Mouse (Mus musculus) stomach, postnatal 0 days (tissue): ENCODE data around the gene Uqcc3. TPM values are rescaled to one million over a fixed set of nuclear protein-coding genes. Genes with fewer than 3 reads are reported as not detected.
"Not testable (repeated sequence)": the region's sequence is repeated elsewhere in the genome, so short reads cannot be mapped to it uniquely, and the experiment has no call there.

ENCODE experiments used
- ATAC-seq: fragments of 200-750 bp; cut with Nextera tagmentation; 2 replicates; pipeline ENCODE4 v1.8.0; 2017; ENCODE audit not compliant: low FRiP score, low TSS enrichment
- DNase-seq: peaks from one replicate; pipeline ENCODE4 v3.0.0-alpha.2; 2016; ENCODE audit warnings: low spot score
- H3K27ac ChIP-seq: fragments of 300-500 bp; sonication (generic); replicated peaks from 2 replicates; pipeline ENCODE4 v1.5.1; 2014; ENCODE audit warnings: mild to moderate bottlenecking, control low read depth
- H3K27me3 ChIP-seq: fragments of 300-500 bp; sonication (generic); 2 replicates; pipeline ENCODE4 v1.6.1; 2014; ENCODE audit warnings: low read length; ENCODE audit not compliant: control insufficient read depth, insufficient read depth
- H3K36me3 ChIP-seq: fragments of 300-500 bp; sonication (generic); 2 replicates; pipeline ENCODE4 v1.6.1; 2014; ENCODE audit warnings: low read length, mixed read lengths; ENCODE audit not compliant: control insufficient read depth, insufficient read depth
- H3K4me1 ChIP-seq: fragments of 300-500 bp; sonication (generic); replicated peaks from 2 replicates; pipeline ENCODE4 v1.6.1; 2014; ENCODE audit warnings: antibody characterized with exemption; ENCODE audit not compliant: control insufficient read depth, insufficient read depth
- H3K4me2 ChIP-seq: fragments of 300-500 bp; sonication (generic); replicated peaks from 2 replicates; pipeline ENCODE4 v1.6.1; 2014; ENCODE audit warnings: low read depth, mild to moderate bottlenecking, control low read depth, moderate library complexity
- H3K4me3 ChIP-seq: fragments of 300-500 bp; sonication (generic); 2 replicates; pipeline ENCODE4 v1.5.1; 2014; ENCODE audit warnings: low read depth, low read length, control low read depth
- H3K9ac ChIP-seq: fragments of 300-500 bp; sonication (generic); 2 replicates; pipeline ENCODE4 v1.6.1; 2014; ENCODE audit warnings: mild to moderate bottlenecking, low read length, control low read depth, mixed read lengths
- H3K9me3 ChIP-seq: fragments of 300-500 bp; sonication (generic); 2 replicates; pipeline ENCODE4 v1.6.1; 2016; ENCODE audit warnings: low read length; ENCODE audit not compliant: control insufficient read depth
- CTCF ChIP-seq: IDR thresholded peaks from 2 replicates; pipeline ENCODE4 v1.5.1; 2016; ENCODE audit warnings: antibody characterized with exemption, low read depth, mild to moderate bottlenecking, moderate library complexity
- EP300 ChIP-seq: optimal IDR thresholded peaks from 2 replicates; pipeline ENCODE3; 2016; ENCODE audit warnings: antibody characterized with exemption
- WGBS: fragments of 180-500 bp; shearing (Covaris S2); extraction: QIAGEN DNeasy Blood & Tissue Kit; methylation state at CpG from one replicate; pipeline ENCODE4 v1.1.7; 2014; 5-methylcytosine and 5-hydroxymethylcytosine counted together
- polyA plus RNA-seq: library from polyadenylated mRNA; unstranded; fragments of >200 nt; fragmentation: Nextera tagmentation; extraction: Ambion mirVana; gene quantifications from 2 replicates; pipeline ENCODE4 v1.2.1, GENCODE M21; 2015

The Uqcc3 gene
- polyA plus RNA-seq, 1 experiment from 2014 or later = 85.2 TPM

- ATAC-seq (no peak), DNase-seq (peak; percentile 40)
- no peak for TF ChIP-seq EP300
- no peak for TF ChIP-seq CTCF
- Histone ChIP-seq H3K4me1 (0 out of 2 replicates have a peak, but pooled peaks cover 6% of the 10 kb centered on the region), H3K36me3 (peaks cover 27% of the 10 kb centered on the region), H3K4me3 (no peak overlapping the region), H3K9ac (no peak overlapping the region), H3K4me2 (no peak overlapping the region), H3K9me3 (no peaks in the 10 kb centered on the region), H3K27ac (peak overlapping the region; percentile 78), H3K27me3 (no peaks in the 10 kb centered on the region)
- WGBS = 73% methylated on average over 7 of the region's 7 CpGs
Observed at GRCm38 (mm10) chr19:8875031-8875430, 5.7 kb downstream of the Uqcc3 start.

DNA sequence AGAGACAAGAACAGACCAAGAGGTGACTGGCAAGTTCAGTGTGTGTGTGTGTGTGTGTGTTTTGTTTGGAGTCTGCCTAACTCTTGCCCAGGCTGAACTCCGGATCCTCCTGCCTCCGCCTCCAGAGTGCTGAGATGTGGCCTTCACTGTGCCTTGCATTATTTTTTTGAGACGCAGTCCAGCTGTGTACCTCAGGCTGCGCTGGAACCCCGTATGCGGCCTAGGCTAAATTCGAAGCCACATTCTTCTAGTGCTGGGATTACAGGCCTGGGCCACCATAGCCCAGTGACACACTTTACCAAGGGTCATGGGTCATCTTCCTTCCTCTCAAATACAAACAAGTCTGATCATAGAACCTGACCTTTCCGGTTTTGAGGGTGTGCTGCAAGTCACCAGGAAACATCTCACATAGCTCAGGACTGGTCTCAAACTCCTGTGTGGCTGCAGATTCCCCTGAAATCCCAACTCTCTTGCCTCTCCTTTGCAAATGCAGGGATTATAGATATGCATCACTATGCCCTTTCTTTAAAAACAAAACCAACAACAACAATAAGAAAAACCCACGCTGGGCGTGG is 8.4 kb downstream of the Uqcc3 start:
- no peak for TF ChIP-seq CTCF
- TF ChIP-seq EP300 = no peak
- DNase-seq (peak; percentile 33), ATAC-seq (peak; percentile 25)
- Histone ChIP-seq H3K4me3 (peak overlapping the region; percentile 98), H3K27me3 (no peaks in the 10 kb centered on the region), H3K36me3 (peaks cover 23% of the 10 kb centered on the region), H3K9me3 (no peaks in the 10 kb centered on the region), H3K4me1 (0 out of 2 replicates have a peak, but pooled peaks cover 6% of the 10 kb centered on the region), H3K9ac (peak overlapping the region; percentile 96), H3K27ac (peak overlapping the region; percentile 96), H3K4me2 (peak overlapping the region; percentile 93)
- 47% methylated on average over 10 of the region's 10 CpGs for WGBS

DNA sequence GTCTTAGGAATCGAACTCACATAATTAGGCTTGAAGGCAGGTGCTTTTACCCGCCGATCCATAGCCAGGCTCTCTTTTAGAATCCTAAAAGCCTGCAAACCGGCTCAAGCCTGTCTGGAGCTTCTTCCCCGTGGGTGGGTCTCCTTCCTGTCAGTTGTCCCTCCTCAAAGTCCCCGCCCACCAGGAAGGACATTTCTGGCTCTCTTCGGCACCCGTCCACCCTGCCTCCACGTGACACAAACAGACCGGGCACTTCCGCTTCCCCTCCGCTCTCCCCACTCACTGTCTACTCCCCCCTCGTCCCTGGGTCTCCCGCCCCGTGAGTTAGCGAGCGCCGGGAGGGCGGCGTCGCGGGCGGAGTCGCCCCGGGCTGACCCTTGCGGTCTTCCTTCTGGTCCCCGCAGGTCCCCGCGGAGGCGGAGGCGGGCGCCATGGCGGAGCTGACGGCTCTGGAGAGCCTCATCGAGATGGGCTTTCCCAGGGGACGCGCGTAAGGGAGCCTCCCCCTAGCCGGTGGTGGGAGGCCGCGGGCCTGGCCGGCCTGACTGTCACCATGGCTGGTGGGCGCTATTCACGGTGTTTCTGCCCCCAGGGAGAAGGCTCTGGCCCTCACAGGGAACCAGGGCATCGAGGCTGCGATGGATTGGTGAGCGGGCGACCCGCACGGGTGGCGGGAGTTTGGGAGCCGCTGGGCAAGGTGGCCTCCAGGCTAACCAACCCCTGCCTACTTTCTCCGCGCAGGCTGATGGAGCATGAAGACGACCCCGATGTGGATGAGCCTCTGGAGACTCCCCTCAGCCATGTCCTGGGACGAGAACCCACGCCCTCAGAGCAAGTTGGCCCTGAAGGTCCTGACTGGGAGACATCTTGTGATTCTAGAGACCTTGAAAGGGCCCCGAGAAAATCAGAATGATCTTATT is 9.2 kb downstream of the Uqcc3 start, which contains the start of gene Ubxn1:
TSS of gene Ubxn1 (plus strand) at position 230 of the 920 bp plus-strand sequence.
- no peaks in the 10 kb centered on the region for H3K9me3 ChIP-seq
- H3K9ac ChIP-seq = peak within 1 kb of the TSS; percentile 96
- peak; percentile 83 for TF ChIP-seq EP300
- no peak for TF ChIP-seq CTCF
- H3K4me3 ChIP-seq = peak within 1 kb of the TSS; percentile 98
- ATAC-seq (peak; percentile 93), DNase-seq (peak; percentile 97)
- peak within 1 kb of the TSS; percentile 93 for H3K4me2 ChIP-seq
- H3K27me3 ChIP-seq = no peaks in the 10 kb centered on the region
- H3K4me1 ChIP-seq = 0 out of 2 replicates have a peak, but pooled peaks cover 6% of the 10 kb centered on the region
- WGBS = under 1% methylated on average over 56 of the region's 59 CpGs
- H3K36me3 ChIP-seq = peaks cover 23% of the 10 kb centered on the region
- peak within 1 kb of the TSS; percentile 96 for H3K27ac ChIP-seq

GRCm38 (mm10) chr19:8870838-8871237 is 9.9 kb downstream of the Uqcc3 start:
- Histone ChIP-seq H3K4me1 (0 out of 2 replicates have a peak, but pooled peaks cover 6% of the 10 kb centered on the region), H3K4me2 (peak overlapping the region; percentile 93), H3K27me3 (no peaks in the 10 kb centered on the region), H3K4me3 (peak overlapping the region; percentile 98), H3K27ac (peak overlapping the region; percentile 77), H3K36me3 (peaks cover 23% of the 10 kb centered on the region), H3K9ac (peak overlapping the region; percentile 57; the same call in 1 of the 2 replicates), H3K9me3 (no peaks in the 10 kb centered on the region)
- DNase-seq (no peak), ATAC-seq (no peak)
- 37% methylated on average over 9 of the region's 9 CpGs for WGBS
- TF ChIP-seq CTCF (no peak), EP300 (no peak)

DNA sequence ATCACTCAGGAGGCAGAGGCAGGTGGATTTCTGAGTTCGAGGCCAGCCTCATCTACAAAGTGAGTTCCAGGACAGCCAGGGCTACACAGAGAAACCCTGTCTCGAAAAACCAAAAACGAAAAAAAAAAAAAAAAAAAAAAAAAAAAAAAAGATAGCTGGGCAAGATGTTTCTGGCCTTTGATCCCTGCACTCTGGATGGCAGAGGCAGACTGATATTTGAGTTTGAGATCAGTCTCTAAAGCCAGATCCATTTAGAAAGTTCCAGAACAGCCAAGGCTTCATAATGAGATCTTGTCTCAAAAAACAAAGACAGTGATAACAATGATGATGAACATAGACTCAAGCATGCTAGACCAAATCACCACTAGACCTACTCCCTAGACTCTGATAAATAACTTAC is 10.3 kb downstream of the Uqcc3 start:
- ATAC-seq, H3K27me3 ChIP-seq, H3K4me1 ChIP-seq, H3K27ac ChIP-seq, H3K9ac ChIP-seq, H3K4me3 ChIP-seq, H3K9me3 ChIP-seq, DNase-seq: not testable (repeated sequence)
- Histone ChIP-seq H3K4me2 (peak overlapping the region; percentile 93; the same call in 1 of the 2 replicates), H3K36me3 (peaks cover 18% of the 10 kb centered on the region)
- 75% methylated on average over 1 of the region's 3 CpGs for WGBS

GRCm38 (mm10) chr19:8864265-8864664 is 16.5 kb downstream of the Uqcc3 start:
- Histone ChIP-seq H3K9me3 (no peaks in the 10 kb centered on the region), H3K27ac (no peak overlapping the region), H3K4me2 (no peak overlapping the region), H3K36me3 (no peaks in the 10 kb centered on the region), H3K9ac (no peak overlapping the region), H3K4me3 (no peak overlapping the region), H3K4me1 (no peaks in the 10 kb centered on the region), H3K27me3 (no peaks in the 10 kb centered on the region)
- DNase-seq (no peak), ATAC-seq (no peak)
- TF ChIP-seq CTCF (peak; percentile 8; the same call in 1 of the 2 replicates), EP300 (no peak)
- 78% methylated on average over 6 of the region's 6 CpGs for WGBS
